22 mouse cellular contexts compared by ENCODE assay signal in the genomic region with DNA sequence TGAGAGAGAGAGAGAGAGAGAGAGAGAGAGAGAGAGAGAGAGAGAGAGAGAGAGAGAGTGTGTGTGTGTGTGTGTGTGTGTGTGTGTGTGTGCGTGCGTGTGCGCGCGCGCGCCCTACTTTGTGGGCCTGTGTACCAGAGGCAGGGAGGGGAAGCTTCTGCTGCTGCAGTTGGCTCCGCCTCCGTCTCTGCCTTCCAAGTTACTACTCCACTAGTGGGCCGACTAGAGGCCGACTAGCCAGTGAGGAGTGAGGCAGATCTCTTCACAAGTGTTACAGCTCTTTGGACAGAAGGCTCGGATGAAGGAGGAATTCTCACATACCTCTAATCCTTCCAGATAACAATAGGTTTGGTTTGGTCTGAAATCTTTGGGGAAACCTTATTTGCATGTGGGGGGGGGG. TPM values are rescaled to one million over a fixed set of nuclear protein-coding genes. Genes with fewer than 3 reads are reported as not detected.
DNase-seq lines count a peak whose midpoint lies in the region; ATAC-seq and TF ChIP-seq lines count a peak whose summit lies in the region.
"Had no signal": no experiment of that assay in that cellular context is flagged by ENCODE, and none has a peak within 500 bp of the region (broad histone marks: within the 10 kb centered on the region; RNA-seq: fewer than 3 reads in every experiment).

No protein-coding gene starts in this region.

- no peaks in the 10 kb centered on the region for H3K27me3 ChIP-seq in kidney, embryonic 15.5 days
- no peaks in the 10 kb centered on the region for H3K27me3 ChIP-seq in E14TG2a.4 (ENCODE audit: insufficient read depth, low read length)
- H3K27me3 ChIP-seq: forebrain, embryonic 13.5 days; hindbrain, embryonic 12.5 days had no signal

- DNase-seq in embryo, embryonic 10 days (ENCODE audit: low spot score), result peak; percentile 3
- DNase-seq in embryo, embryonic 11 days, result no peak
- DNase-seq in kidney, postnatal 36 days, result peak; percentile 27 to 62
- DNase-seq in ZHBTc4 (ENCODE audit: low read depth, low spot score), result peak; percentile 87
- no peak for DNase-seq in urinary bladder, postnatal 4 days (ENCODE audit: low spot score in 2 of 2)
- DNase-seq: adrenal gland, postnatal 10 days; B cell, adult 2 months; cerebellum, adult 11-12 months; cerebellum, adult 9-10 months; cerebellum, postnatal 25 days; gastrocnemius, postnatal 10 days; heart, adult 18-20 months; heart, postnatal 10 days; heart, postnatal 4 days had no signal

- H3K4me1 ChIP-seq in kidney, embryonic 15.5 days, result no peaks in the 10 kb centered on the region
- peaks cover 28% of the 10 kb centered on the region for H3K4me1 ChIP-seq in E14TG2a.4 (replicated peaks; ENCODE audit: low read depth, low read length)
- H3K4me1 ChIP-seq: heart, embryonic 10.5 days had no signal

- H3K4me2 ChIP-seq in kidney, embryonic 15.5 days, result no peak overlapping the region
- H3K4me2 ChIP-seq: forebrain, embryonic 13.5 days; hindbrain, embryonic 12.5 days had no signal

- TF ChIP-seq CTCF in E14TG2a.4 (conservative IDR thresholded peaks at IDR 0.05; ENCODE audit: low read length), result no peak

- 82% methylated on average over 12 of the region's 12 CpGs for WGBS in kidney, embryonic 15.5 days

- H3K27ac ChIP-seq in kidney, embryonic 15.5 days, result no peak overlapping the region
- H3K27ac ChIP-seq: embryonic facial prominence, embryonic 10.5 days; forebrain, embryonic 13.5 days; heart, embryonic 10.5 days; hindbrain, embryonic 12.5 days had no signal

- no peak for ATAC-seq in kidney, embryonic 15.5 days (replicated peaks; ENCODE audit: low FRiP score)
- ATAC-seq: CD4-positive, CD25-positive, alpha-beta regulatory T cell, adult 4 months; forebrain, embryonic 13.5 days; hindbrain, embryonic 16.5 days had no signal

- H3K36me3 ChIP-seq in kidney, embryonic 15.5 days, result peaks cover 48% of the 10 kb centered on the region
- peaks cover 45% of the 10 kb centered on the region for H3K36me3 ChIP-seq in E14TG2a.4 (ENCODE audit: insufficient read depth, low read length)

- H3K9ac ChIP-seq in kidney, embryonic 15.5 days, result no peak overlapping the region
- H3K9ac ChIP-seq: forebrain, embryonic 13.5 days; hindbrain, embryonic 12.5 days had no signal

- no peaks in the 10 kb centered on the region for H3K9me3 ChIP-seq in kidney, embryonic 15.5 days (replicated peaks)
- H3K9me3 ChIP-seq in E14TG2a.4 (ENCODE audit: low read length), result 0 out of 2 replicates have a peak, but pooled peaks cover 5% of the 10 kb centered on the region
- H3K9me3 ChIP-seq: embryonic facial prominence, embryonic 10.5 days; forebrain, embryonic 13.5 days; heart, embryonic 10.5 days; hindbrain, embryonic 12.5 days had no signal

- no peak overlapping the region for H3K4me3 ChIP-seq in kidney, embryonic 15.5 days (replicated peaks)
- H3K4me3 ChIP-seq in E14TG2a.4 (replicated peaks; ENCODE audit: low read length), result 0 out of 2 replicates have a peak overlapping the region, but pooled peaks have one; percentile 27
- H3K4me3 ChIP-seq: embryonic facial prominence, embryonic 10.5 days; forebrain, embryonic 13.5 days; heart, embryonic 10.5 days; hindbrain, embryonic 12.5 days had no signal

RNA-seq across cellular contexts. Expression of a gene that starts 4.5 kb away (rescaled TPM):
- polyA plus RNA-seq in kidney, embryonic 15.5 days (2015; fragmentation: Nextera tagmentation; extraction: Ambion mirVana), result 569 and 677 TPM in 2 replicates

RNA-seq across cellular contexts. Expression of a gene that starts 4.6 kb away (rescaled TPM):
- 52.6 and 55.9 TPM in 2 replicates for polyA plus RNA-seq in kidney, embryonic 15.5 days (2015; fragmentation: Nextera tagmentation; extraction: Ambion mirVana)

RNA-seq across cellular contexts. Expression of a gene that starts 10.8 kb away (rescaled TPM):
- 22.6 and 26.2 TPM in 2 replicates for polyA plus RNA-seq in kidney, embryonic 15.5 days (2015; fragmentation: Nextera tagmentation; extraction: Ambion mirVana)

RNA-seq across cellular contexts. Expression of a gene that starts 17.5 kb away (rescaled TPM):
- polyA plus RNA-seq in kidney, embryonic 15.5 days (2015; fragmentation: Nextera tagmentation; extraction: Ambion mirVana), result 33.1 and 33.6 TPM in 2 replicates

RNA-seq across cellular contexts. Expression of a gene that starts 18.9 kb away (rescaled TPM):
- 9.5 and 11.2 TPM in 2 replicates for polyA plus RNA-seq in kidney, embryonic 15.5 days (2015; fragmentation: Nextera tagmentation; extraction: Ambion mirVana)

Comparison
In these comparisons a context has a peak if more than half of its experiments do, and no peak if none do; other contexts are left out.
1. DNase-seq: peak in embryo, embryonic 10 days (single experiment), kidney, postnatal 36 days (2 of 2) and ZHBTc4 (single experiment); none in embryo, embryonic 11 days (single experiment) and urinary bladder, postnatal 4 days (0 of 2).